Mouse (Mus musculus): ENCODE results near the gene Ccdc77.
A peak's percentile ranks its signal among the peaks of the same experiment; 100 is the strongest.

Ccdc77 gene

DNA sequence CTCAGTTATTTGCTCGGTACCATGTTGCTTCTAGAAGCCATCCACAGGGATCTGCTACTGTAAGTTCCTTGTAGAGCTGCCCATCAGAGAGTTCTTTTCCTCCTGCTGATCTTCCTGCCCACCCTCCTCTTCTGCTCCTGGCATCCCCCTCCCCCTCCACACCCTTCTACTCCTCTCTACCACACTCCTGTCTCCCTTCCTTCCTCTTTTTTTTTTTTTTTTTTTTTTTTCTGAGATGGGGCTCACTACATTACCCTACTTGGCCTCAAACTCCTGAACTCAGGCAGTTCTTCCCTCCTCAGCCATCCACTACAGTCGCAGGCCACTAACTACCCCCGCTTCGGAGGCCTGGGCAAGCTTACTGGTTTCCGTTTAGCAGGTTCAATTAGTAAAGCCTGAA, 51.7 kb downstream of the Ccdc77 start:
- no peak for DNase-seq (ENCODE audit: low read depth, low spot score)

DNA sequence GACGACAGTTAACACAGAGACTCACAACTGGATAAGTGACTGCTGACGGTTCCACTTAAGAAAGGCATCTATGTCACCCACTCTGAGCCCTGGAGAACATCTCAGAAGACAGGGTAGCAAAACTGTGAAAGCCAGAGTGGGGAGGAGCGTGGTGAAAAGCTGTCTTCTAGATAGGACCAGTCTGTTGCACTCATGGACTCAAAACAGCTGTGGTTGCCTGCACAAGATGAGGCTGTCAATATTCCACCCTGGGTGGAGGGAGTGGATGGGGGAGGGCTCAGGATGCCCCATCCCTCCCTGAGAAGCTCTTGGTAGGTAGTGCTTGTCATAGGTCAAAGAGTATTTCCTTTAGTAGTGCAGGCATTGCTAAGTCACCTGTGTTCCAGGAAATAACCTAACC, 54.4 kb downstream of the Ccdc77 start:
- no peak for DNase-seq (ENCODE audit: low read depth, low spot score)

DNA sequence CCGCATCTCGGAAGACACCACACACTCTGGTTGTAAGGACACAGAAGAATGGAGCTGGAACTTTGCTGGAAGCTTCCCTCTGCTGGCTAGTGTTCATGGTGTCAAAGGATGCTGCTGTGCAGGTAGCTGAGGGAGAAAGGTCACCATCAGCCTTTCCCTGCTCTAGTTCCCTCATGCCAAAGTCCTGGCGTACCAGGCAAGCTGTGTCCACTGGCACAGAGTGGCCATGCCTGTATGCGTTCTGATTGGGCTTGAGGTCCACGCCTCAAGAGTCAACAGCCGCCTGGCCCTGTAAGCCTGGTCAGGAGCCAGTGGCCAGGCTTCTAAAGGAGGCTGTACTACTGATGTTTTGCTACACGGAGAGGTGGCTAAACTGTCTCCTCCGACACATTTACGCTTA, 54.8 kb downstream of the Ccdc77 start:
- no peak for DNase-seq (ENCODE audit: low read depth, low spot score)

DNA sequence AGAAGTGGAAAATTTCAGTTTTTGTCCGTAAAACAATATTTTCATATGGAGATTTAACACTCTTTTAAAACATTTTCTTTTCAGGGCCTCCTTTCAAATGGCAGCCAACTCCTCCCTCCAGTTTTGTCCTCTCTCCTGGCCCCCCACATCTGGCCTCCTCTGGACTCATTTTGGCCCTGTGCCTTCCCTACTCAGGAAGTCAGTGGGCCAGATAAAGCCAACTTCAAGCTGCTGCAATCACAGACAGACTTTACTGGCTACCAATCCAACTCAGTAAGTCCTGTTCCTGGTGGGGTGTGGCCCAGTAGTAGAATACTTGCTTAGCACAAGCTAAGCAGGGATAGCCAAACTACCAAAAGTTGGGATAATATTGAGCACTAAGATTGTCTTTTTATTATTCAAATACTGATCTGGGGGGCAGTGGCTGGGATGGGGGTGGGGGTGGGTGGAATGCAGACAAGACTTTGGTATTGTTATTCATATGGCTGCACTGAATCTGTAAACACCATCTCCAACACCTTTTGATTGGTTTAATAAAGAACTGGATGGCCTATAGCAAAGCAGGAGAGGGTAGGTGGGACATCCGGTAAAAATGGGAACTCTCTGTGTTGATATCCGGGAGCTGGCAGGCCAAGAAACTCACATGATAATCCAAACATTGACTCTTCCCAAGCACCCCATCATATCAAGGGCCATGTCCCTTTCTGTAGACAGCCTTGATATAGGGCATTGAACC, 57.1 kb downstream of the Ccdc77 start:
- no peak for DNase-seq (ENCODE audit: low read depth, low spot score)

DNA sequence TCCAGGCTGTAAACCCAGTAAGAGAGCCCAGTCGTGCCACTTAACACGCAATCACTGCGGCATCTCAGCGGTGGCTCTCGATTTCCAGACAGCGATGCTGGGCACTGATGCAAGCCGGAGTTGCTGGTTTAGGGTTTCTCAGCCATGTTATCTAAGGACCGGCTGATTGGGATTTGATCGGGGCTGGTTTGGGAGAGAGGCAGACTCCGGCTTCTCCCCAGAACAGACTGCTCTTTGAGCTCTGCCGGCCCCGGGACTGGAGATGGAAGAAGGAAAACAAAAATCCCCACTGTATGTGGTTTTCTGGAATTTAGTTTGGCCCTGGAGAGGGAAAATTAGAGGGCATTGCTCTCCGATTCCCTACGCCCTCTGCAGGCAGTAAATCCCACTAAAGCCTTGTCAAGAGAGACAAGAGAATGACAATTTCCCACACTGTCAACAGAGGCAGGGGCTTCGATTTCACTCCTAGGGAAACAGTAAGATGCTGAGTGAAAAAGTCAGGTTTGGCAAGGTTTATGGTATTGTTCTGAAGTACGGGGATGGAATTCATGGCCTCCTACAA, 61.3 kb downstream of the Ccdc77 start:
- no peak for DNase-seq (ENCODE audit: low read depth, low spot score)

DNA sequence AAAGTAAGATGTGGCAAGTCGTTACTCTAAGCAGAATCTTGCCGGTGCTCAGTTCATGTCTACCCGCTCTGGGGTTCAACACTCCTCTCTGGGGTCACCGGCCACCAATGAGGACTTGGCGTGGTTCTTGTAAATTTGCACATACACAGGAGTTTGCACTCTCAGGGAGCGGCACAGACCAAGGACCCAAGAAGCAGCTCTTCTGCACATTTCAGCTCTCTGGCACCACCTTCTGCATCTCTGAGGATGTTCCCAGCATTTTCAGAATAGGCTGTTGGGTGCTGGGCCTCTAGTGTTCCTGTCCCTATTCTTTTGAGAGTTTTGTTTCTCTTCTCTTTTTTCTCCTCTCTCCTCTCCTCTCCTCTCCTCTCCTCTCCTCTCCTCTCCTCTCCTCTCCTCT, 63.0 kb downstream of the Ccdc77 start:
- DNase-seq (ENCODE audit: low read depth, low spot score) = peak; percentile 60

DNA sequence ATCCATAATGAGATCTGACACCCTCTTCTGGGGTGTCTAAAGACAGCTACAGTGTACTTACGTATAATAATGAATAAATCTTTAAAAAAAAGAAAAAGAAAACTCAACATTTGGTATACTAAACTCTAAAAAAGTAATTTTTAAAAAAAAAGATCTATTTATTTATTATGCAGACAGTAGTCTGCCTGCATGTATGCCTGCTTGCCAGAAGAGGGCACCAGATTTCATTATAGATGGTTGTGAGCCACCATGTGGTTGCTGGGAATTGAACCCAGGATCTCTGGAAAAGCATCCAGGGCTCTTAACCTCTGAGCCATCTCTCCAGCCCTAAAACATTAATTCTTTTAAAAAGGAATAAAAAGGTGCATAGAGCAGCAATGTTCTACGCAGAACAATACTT, 67.6 kb downstream of the Ccdc77 start:
- DNase-seq (ENCODE audit: low read depth, low spot score) = peak; percentile 8

DNA sequence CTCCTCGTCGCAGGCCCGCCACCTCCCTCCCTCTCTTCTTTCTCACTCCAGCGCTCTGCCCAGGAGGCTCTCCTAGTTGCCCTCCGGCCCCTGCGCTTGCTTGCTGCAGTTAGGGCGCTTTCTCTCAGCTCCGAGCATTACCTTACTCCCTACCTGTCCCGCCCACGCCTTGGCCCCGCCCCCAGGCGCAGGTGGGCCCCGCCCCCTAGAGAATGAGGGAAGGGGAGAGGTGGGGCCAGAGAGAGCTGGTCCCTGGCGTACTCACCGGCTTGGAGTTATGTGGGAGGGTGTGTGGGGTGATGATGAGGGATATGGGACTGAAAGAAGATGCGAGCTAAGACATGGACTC, 69.4 kb downstream of the Ccdc77 start:
- peak; percentile 40 for DNase-seq (ENCODE audit: low read depth, low spot score)

DNA sequence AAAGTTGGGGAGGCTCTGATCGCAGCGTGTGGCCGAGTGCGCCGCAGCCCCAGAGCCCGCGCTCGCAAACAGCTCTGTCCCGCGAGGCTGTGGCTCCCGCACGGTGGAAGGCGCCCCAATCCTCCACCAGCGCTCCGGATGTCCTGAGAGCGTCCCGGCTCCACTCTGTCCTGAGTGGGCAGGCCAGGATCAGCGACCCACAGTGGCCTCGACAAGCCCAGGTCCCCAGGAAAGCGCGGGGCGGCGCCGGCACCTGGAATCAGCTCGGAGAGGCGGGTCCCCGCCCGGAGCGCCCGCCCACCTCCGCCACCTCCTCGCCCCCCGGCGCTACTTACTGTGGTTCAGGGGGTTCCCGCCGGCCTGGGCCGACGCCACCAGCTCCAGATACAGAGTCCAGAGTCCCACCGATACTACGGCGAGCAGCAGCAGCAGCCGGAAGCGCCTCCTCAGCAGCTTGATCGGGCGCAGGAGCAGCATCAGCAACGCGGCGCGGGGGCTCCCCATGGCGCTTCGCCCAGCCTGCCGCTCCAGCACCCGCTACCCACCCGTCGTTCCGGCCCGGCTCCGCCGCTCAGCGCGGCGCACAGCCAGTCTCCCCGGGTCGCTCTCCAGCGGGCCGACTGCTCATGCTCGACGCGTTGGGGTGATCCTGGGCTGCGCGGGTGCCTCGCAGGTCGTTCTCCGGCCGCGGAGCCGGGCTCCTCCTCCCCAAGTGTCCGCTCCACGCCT, 70.0 kb downstream of the Ccdc77 start, which contains the start of the genes D330020A13Rik and B4galnt3:
D330020A13Rik (plus strand) TSS at position 309 of the 729 bp plus-strand sequence.
B4galnt3 (minus strand) TSS at position 504 of the 729 bp plus-strand sequence.
- DNase-seq (ENCODE audit: low read depth, low spot score) = peak; percentile 57

DNA sequence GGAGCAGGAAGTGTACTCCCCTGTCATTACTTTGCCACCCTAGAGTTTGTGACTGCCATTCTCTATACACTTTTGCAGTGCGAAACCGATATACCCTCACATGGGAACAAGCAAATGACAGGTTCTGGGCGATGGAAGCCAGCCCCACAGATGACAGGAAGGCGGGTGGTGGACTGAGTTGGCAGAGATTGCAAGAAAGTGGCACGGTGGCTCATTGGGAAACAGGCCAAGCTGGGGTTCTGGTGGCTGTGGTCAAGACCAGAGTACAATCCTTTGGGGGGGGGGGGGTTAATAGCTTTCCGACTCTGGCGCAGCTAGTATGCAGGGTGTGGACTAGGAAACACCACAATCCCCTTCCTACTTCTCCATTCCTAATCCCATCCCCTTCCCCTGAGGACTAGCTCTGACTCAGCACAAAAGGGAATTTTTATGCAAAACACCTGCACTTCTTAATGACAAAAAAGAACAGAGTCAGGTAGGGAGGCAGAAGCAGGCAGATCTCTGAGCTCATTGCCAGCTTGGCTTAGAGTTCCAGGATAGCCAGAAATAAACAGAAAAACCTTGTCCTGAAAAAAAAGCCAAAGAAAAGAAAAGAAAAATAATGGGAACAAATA, 72.7 kb downstream of the Ccdc77 start:
- no peak for DNase-seq (ENCODE audit: low read depth, low spot score)

DNA sequence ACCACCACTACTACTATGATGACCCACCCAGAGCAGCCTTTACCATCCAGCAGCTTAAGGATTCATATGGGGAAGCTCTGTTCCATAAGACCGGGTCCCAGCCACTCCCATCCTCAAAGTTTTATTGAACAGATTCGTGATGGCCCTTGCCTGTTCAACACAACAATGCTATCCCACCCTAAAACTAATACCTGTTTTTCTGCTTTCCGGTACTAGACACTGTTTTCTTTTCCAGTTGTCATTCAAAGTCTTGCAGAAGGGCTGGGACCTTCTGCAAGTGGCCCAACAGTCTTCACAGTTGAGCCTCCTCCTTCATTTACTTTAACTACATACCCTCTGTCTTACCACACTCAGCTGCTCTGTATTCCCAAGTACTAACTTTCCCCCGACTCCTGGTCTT, 74.7 kb downstream of the Ccdc77 start:
- no peak for DNase-seq (ENCODE audit: low read depth, low spot score)

DNA sequence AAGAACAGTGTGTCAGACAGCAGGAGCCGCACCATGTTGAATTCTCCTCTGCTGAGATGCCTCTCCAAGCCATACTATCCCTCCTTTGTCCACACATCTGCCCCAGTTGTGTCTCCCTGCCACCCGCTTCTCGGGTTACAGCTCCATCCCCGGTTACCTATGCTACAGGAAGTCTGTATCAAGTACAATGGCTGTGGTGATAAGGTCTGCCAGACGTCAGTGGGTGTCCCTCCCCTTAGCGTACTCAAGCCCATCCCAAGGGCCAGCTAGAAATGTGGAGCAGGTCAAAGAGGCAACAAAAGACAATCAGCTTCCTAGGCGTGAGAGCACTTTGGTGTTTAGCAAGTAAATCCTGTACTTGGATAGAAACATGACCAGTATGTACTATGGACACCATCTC, 75.6 kb downstream of the Ccdc77 start:
- no peak for DNase-seq (ENCODE audit: low read depth, low spot score)

DNA sequence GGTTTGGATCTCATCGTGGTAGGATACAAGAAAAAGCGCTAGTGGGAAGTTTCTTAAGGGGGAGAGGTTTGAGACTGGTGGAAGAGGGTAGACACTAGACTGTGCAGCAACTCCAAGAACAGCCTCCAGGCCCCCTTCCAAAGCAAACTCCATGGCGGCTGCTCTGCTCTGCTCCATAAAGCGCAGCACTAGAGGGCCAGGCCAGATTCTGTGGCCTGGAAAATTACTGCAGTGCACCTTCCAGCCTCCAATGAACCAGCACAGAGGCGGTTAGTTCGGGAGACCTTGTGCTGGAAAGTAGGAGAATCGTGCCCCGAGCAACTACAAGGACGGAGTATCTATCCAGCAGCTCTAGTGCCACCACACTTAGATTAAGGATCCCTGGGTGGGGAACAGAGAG, 76.9 kb downstream of the Ccdc77 start:
- DNase-seq (ENCODE audit: low read depth, low spot score) = no peak

DNA sequence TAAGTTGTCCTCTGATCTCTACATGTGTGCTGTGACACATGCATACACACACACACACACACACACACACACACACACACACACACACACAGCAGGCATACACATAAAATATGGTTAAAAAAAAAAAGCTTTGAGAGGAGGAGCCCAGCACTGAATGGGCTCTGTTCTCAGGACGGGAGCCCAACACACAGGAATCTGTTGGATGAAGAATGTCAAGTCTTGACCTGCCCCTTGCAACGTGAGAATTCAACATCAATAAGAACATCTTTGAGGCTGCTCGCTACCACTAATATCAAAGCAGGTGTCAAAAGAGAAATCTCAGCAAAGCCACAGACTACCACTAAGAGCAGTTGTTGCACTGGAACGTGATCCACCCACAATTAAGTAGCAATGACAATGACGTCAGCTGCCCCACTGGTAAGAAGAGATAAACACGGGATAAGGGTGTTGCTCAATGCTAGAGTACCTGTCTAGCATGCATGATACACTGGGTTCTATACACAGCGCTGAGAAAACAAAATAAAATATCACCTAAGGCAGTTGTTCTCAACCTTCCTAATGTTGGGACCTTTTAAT, 87.2 kb downstream of the Ccdc77 start:
- no peak for DNase-seq (ENCODE audit: low read depth, low spot score)

DNA sequence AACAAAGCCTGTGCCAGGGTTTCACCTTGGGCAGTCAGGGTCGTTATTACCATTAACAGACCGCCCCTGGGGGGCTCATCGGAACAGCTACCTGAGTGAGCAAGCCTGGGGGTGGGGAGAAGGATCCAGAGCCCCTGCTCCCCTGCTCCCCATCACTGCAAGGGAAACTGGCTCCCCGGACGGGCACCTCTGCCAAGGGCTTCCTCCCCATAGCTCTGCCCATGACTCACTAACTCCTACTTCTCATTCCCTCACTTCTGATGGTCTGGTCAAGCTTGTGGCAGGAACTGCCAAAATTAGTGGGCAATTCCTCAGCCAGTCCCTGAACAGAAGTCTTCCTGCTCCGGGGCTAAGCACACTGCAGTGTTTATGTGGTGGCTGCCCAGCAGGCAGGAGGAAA, 88.9 kb downstream of the Ccdc77 start:
- DNase-seq (ENCODE audit: low read depth, low spot score) = no peak

DNA sequence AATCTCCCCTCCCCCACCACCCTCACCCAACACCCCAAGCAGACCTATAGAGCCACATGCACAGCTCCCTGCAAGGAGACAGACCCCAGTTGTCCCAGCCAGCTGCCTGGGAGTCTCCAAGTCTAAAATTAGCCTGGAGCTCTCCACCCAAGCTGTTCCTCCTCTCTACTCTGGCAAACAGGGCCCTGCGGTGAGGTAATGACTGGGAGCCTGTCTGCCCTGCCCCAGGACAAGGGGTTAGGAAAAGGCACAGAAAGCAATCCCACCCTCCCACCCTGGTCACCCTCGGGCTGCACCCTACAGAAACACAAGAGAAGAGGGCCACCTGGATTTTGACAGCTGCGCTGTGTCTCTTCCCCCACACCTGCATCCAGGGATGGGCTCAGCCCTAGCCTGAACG, 89.3 kb downstream of the Ccdc77 start:
- no peak for DNase-seq (ENCODE audit: low read depth, low spot score)
